Mouse (Mus musculus): Measurements from ENCODE around the gene Cfc1. TPM values are rescaled to one million over a fixed set of nuclear protein-coding genes. Genes with fewer than 3 reads are reported as not detected.
"Not testable (repeated sequence)": the region's sequence is repeated elsewhere in the genome, so short reads cannot be mapped to it uniquely, and the experiment has no call there.

Gene Cfc1
- polyA plus RNA-seq (2015; fragmentation: Nextera tagmentation; extraction: Ambion mirVana), result not detected in 2 replicates

DNA sequence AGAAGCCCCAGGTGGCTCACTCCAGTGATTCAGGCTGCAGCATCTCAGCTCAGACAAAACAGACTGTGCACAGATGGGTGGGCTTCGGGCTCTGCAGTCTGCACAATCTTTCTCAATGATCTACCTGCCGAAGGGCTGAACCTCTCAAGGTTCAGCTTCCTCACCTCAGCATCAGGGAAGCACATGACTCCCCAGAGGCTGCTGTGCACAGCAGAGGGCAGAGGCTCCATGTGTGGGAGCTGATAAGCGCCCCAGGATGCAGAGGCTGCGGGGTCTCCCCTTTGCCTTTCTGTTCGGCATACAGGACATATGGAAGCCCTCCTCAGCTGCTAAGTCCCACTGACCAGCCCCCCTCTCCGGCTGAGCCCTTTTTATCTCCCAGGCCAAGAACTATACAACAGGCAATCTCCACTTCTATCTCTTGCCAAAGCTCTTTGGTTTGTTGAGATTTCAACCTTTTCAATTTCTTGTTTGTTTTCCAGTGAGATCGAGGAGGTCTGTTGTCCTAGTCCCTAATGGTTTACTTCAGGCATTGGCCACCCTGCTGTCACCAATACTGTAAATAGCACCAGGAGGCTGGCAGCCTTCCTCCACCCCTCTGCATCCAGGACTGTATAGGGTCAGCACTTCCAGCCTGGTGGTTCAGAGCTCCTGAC lies at the start of gene Cfc1:
Gene Cfc1 (plus strand): TSS at position 606 of the 656 bp plus-strand sequence.
- H3K36me3 ChIP-seq (ENCODE audit: control insufficient read depth, insufficient read depth); H3K9ac ChIP-seq (ENCODE audit: low read depth, low read length); ATAC-seq; H3K9me3 ChIP-seq (ENCODE audit: control insufficient read depth); H3K4me3 ChIP-seq (ENCODE audit: low read depth, low read length); H3K27ac ChIP-seq (ENCODE audit: low read depth, low read length); H3K4me1 ChIP-seq (replicated peaks; ENCODE audit: control insufficient read depth, insufficient read depth, low read length): not testable (repeated sequence)
- H3K27me3 ChIP-seq (replicated peaks; ENCODE audit: control insufficient read depth, insufficient read depth, low read length), result peaks cover 27% of the 10 kb centered on the region
- WGBS, result 32% methylated on average over 7 of the region's 7 CpGs
- peak within 1 kb of the TSS; percentile 46; the same call in 1 of the 2 replicates for H3K4me2 ChIP-seq (replicated peaks; ENCODE audit: low read depth)

DNA sequence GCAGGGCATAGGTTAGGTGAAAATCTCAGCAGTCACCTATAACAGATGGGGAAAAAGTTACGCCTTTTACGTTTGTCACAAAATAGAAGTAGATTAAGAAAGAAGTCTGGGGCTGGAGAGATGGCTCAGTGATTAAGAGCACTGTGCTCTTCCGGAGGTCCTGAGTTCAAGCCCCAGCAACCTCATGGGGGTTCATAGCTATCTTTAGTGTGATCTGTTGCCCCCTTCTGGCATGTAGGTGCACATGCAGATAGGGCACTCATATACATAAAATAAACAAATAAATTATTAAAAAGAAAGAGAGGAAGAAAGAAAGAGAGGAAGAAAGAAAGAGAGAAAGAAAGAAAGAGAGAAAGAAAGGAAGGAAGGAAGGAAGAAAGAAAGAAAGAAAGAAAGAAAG lies 48.1 kb upstream of the Cfc1 start:
- Histone ChIP-seq H3K9me3 (ENCODE audit: control insufficient read depth) (no peaks in the 10 kb centered on the region), H3K27me3 (replicated peaks; ENCODE audit: control insufficient read depth, insufficient read depth, low read length) (no peaks in the 10 kb centered on the region), H3K4me2 (replicated peaks; ENCODE audit: low read depth) (no peak overlapping the region), H3K27ac (ENCODE audit: low read depth, low read length) (no peak overlapping the region), H3K9ac (ENCODE audit: low read depth, low read length) (no peak overlapping the region), H3K4me3 (ENCODE audit: low read depth, low read length) (no peak overlapping the region), H3K4me1 (replicated peaks; ENCODE audit: control insufficient read depth, insufficient read depth, low read length) (no peaks in the 10 kb centered on the region), H3K36me3 (ENCODE audit: control insufficient read depth, insufficient read depth) (no peaks in the 10 kb centered on the region)
- no peak for TF ChIP-seq CTCF (IDR thresholded peaks at IDR 0.05; ENCODE audit: low read depth)
- 92% methylated on average over 3 of the region's 3 CpGs for WGBS
- no peak for ATAC-seq

DNA sequence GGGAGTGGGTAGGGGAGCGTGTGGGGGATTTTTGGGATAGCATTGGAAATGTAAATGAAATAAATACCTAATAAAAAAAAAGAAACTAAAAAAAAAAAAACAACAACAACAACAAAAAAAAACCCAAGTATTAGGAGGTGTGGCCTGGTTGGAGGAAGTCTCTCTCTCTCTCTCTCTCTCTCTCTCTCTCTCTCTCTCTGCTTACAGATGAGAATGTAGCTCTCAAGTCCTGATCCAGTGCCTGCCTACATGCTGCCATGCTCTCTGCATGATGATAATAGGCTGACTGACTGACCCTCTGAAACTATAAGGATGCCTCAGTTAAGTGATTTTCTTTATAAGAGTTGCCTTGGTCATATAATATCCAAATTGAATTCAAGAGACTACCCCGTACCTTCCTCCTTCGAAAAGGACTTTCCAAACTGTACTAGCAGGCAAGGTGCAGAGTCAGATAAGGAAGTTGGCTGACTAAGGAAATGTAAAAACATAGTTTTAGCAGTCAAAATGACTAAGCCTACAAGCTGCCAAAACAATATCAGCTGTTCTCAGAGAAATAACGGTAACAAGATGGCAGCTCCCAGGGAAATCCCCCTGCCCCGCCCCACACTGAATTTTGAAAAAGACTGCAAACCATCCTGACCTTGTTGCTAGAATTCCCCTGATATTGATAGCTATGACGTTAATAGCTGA lies 45.5 kb upstream of the Cfc1 start:
- no peaks in the 10 kb centered on the region for H3K36me3 ChIP-seq (ENCODE audit: control insufficient read depth, insufficient read depth)
- no peak overlapping the region for H3K9ac ChIP-seq (ENCODE audit: low read depth, low read length)
- no peaks in the 10 kb centered on the region for H3K27me3 ChIP-seq (replicated peaks; ENCODE audit: control insufficient read depth, insufficient read depth, low read length)
- no peak for ATAC-seq
- no peak for TF ChIP-seq CTCF (IDR thresholded peaks at IDR 0.05; ENCODE audit: low read depth)
- no peak overlapping the region for H3K4me3 ChIP-seq (ENCODE audit: low read depth, low read length)
- WGBS, result 88% methylated on average over 6 of the region's 6 CpGs
- no peak overlapping the region for H3K4me2 ChIP-seq (replicated peaks; ENCODE audit: low read depth)
- H3K4me1 ChIP-seq (replicated peaks; ENCODE audit: control insufficient read depth, insufficient read depth, low read length), result no peaks in the 10 kb centered on the region
- no peak overlapping the region for H3K27ac ChIP-seq (ENCODE audit: low read depth, low read length)
- H3K9me3 ChIP-seq (ENCODE audit: control insufficient read depth), result no peaks in the 10 kb centered on the region

GRCm38 (mm10) chr1:34491480-34491879 lies 44.0 kb upstream of the Cfc1 start:
- H3K9ac ChIP-seq (ENCODE audit: low read depth, low read length), result no peak overlapping the region
- 88% methylated on average over 4 of the region's 4 CpGs for WGBS

DNA sequence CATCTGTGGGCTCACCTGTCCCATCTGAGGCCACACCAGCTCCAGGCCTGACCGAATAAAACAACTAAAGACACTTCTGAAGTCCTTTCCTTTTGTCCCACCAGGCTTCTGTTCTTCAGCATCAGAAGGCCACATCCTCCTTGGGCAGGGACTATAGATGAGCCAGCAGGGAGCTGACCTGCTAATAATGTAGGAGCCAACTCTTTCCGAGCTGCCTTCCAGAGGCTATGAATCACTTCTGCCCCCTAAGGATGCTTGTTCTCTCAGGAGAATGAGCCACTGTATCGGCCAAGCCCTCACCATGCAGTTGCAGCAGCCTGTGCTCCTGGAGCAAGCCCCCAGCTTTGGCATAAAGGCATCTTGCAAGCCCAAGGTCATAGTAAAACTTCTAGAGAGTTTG lies 32.5 kb upstream of the Cfc1 start:
- WGBS, result 58% methylated on average over 3 of the region's 3 CpGs
- Histone ChIP-seq H3K4me3 (ENCODE audit: low read depth, low read length) (no peak overlapping the region), H3K4me1 (replicated peaks; ENCODE audit: control insufficient read depth, insufficient read depth, low read length) (no peaks in the 10 kb centered on the region), H3K27ac (ENCODE audit: low read depth, low read length) (no peak overlapping the region), H3K4me2 (replicated peaks; ENCODE audit: low read depth) (no peak overlapping the region), H3K36me3 (ENCODE audit: control insufficient read depth, insufficient read depth) (no peaks in the 10 kb centered on the region), H3K9ac (ENCODE audit: low read depth, low read length) (no peak overlapping the region), H3K9me3 (ENCODE audit: control insufficient read depth) (no peaks in the 10 kb centered on the region), H3K27me3 (replicated peaks; ENCODE audit: control insufficient read depth, insufficient read depth, low read length) (no peaks in the 10 kb centered on the region)
- TF ChIP-seq CTCF (IDR thresholded peaks at IDR 0.05; ENCODE audit: low read depth), result no peak
- no peak for ATAC-seq

More at GRCm38 (mm10) chr1:34491480-34491879, 44.0 kb upstream of the Cfc1 start:
- no peak for TF ChIP-seq CTCF (IDR thresholded peaks at IDR 0.05; ENCODE audit: low read depth)
- ATAC-seq, result no peak
- no peaks in the 10 kb centered on the region for H3K36me3 ChIP-seq (ENCODE audit: control insufficient read depth, insufficient read depth)
- H3K27ac ChIP-seq (ENCODE audit: low read depth, low read length), result no peak overlapping the region
- no peaks in the 10 kb centered on the region for H3K4me1 ChIP-seq (replicated peaks; ENCODE audit: control insufficient read depth, insufficient read depth, low read length)
- H3K9me3 ChIP-seq (ENCODE audit: control insufficient read depth), result no peaks in the 10 kb centered on the region
- H3K27me3 ChIP-seq (replicated peaks; ENCODE audit: control insufficient read depth, insufficient read depth, low read length), result no peaks in the 10 kb centered on the region
- H3K4me3 ChIP-seq (ENCODE audit: low read depth, low read length), result no peak overlapping the region
- H3K4me2 ChIP-seq (replicated peaks; ENCODE audit: low read depth), result no peak overlapping the region

DNA sequence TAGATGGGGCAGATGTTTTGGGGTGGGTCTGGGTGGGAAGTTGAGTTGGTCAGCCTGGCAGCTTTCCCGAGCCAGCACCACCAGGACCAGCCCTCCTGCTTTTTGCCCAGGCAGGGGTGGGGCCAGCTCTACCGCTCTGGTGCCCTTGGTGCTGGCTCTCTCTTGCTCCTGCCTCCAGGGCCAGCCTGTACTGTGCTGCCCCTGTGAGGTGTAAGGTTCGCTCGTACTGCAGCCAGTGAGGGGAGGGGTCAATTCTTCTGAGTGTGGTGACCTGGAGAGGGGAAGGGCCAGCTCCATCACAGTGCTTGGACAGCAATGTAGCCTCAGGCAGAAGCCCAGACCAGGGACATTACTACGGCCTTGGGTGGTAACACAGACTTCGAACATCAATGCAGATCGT lies 30.1 kb upstream of the Cfc1 start:
- WGBS, result 59% methylated on average over 7 of the region's 7 CpGs

More for the DNA sequence above, 30.1 kb upstream of the Cfc1 start:
- Histone ChIP-seq H3K4me3 (ENCODE audit: low read depth, low read length) (no peak overlapping the region), H3K27me3 (replicated peaks; ENCODE audit: control insufficient read depth, insufficient read depth, low read length) (no peaks in the 10 kb centered on the region), H3K9me3 (ENCODE audit: control insufficient read depth) (no peaks in the 10 kb centered on the region), H3K4me2 (replicated peaks; ENCODE audit: low read depth) (no peak overlapping the region), H3K27ac (ENCODE audit: low read depth, low read length) (no peak overlapping the region), H3K9ac (ENCODE audit: low read depth, low read length) (no peak overlapping the region), H3K36me3 (ENCODE audit: control insufficient read depth, insufficient read depth) (no peaks in the 10 kb centered on the region), H3K4me1 (replicated peaks; ENCODE audit: control insufficient read depth, insufficient read depth, low read length) (no peaks in the 10 kb centered on the region)
- 0 out of 2 replicates have a peak, but pooled peaks have one; percentile 13 for ATAC-seq
- TF ChIP-seq CTCF (IDR thresholded peaks at IDR 0.05; ENCODE audit: low read depth), result no peak
